Mouse (Mus musculus) brain, adult 2 months (tissue): Measurements from ENCODE around the gene Plxna2.

ENCODE experiments used
- DNase-seq: peaks from one replicate; pipeline ENCODE4 v3.0.0; 2011; ENCODE audit warnings: low read depth, low spot score

Plxna2 gene

GRCm38 (mm10) chr1:194617918-194618317 lies at the start of gene Plxna2:
TSS of gene Plxna2 (plus strand) at chr1:194618218.
- DNase-seq, result no peak

GRCm38 (mm10) chr1:194573870-194574269 lies 44.1 kb upstream of the Plxna2 start:
- DNase-seq, result no peak

GRCm38 (mm10) chr1:194578270-194578669 lies 39.7 kb upstream of the Plxna2 start:
- peak; percentile 99 for DNase-seq

- DNase-seq, result no peak
Measured at GRCm38 (mm10) chr1:194580539-194580938, 37.5 kb upstream of the Plxna2 start.

- DNase-seq, result peak; percentile 95
Measured at GRCm38 (mm10) chr1:194586670-194587069, 31.3 kb upstream of the Plxna2 start.

GRCm38 (mm10) chr1:194587532-194587931 lies 30.5 kb upstream of the Plxna2 start:
- peak; percentile 76 for DNase-seq

- DNase-seq, result no peak
Measured at GRCm38 (mm10) chr1:194587956-194588668, 29.9 kb upstream of the Plxna2 start.

- DNase-seq, result peak; percentile 65
Measured at GRCm38 (mm10) chr1:194588711-194589451, 29.1 kb upstream of the Plxna2 start.

GRCm38 (mm10) chr1:194593155-194593554 lies 24.9 kb upstream of the Plxna2 start:
- DNase-seq, result no peak

- DNase-seq, result peak; percentile 63
Measured at GRCm38 (mm10) chr1:194607406-194608261, 10.4 kb upstream of the Plxna2 start.

- DNase-seq, result no peak
Measured at GRCm38 (mm10) chr1:194610516-194610915, 7.5 kb upstream of the Plxna2 start.

GRCm38 (mm10) chr1:194612628-194613027 lies 5.4 kb upstream of the Plxna2 start:
- DNase-seq, result peak; percentile 67

- peak; percentile 68 for DNase-seq
Measured at GRCm38 (mm10) chr1:194613271-194613834, 4.7 kb upstream of the Plxna2 start.

- DNase-seq, result peak; percentile 87
Measured at GRCm38 (mm10) chr1:194613923-194614830, 3.8 kb upstream of the Plxna2 start.

GRCm38 (mm10) chr1:194616136-194616535 lies 1.9 kb upstream of the Plxna2 start:
- DNase-seq, result no peak

GRCm38 (mm10) chr1:194618841-194619311 lies 858 bp downstream of the Plxna2 start:
- peak; percentile 96 for DNase-seq

- peak; percentile 95 for DNase-seq
Measured at GRCm38 (mm10) chr1:194619353-194620244, 1.6 kb downstream of the Plxna2 start.

- peak; percentile 61 for DNase-seq
Measured at GRCm38 (mm10) chr1:194620245-194620991, 2.4 kb downstream of the Plxna2 start.

GRCm38 (mm10) chr1:194622174-194622573 lies 4.2 kb downstream of the Plxna2 start:
- DNase-seq, result no peak
